Mouse (Mus musculus): ENCODE data around the gene Fto. TPM values are rescaled to one million over a fixed set of nuclear protein-coding genes. Genes with fewer than 3 reads are reported as not detected.

Gene Fto
- polyA plus RNA-seq, 1 experiment from 2014 or later = 81.7 TPM

- no peaks in the 10 kb centered on the region for H3K36me3 ChIP-seq
- H3K4me1 ChIP-seq = peaks cover 39% of the 10 kb centered on the region
- WGBS = 78% methylated on average over 3 of the region's 3 CpGs
- H3K27me3 ChIP-seq (ENCODE audit: insufficient read depth, poor library complexity, severe bottlenecking) = no peaks in the 10 kb centered on the region
- DNase-seq (ENCODE audit: low spot score) = no peak
- H3K9me3 ChIP-seq = no peaks in the 10 kb centered on the region
- no peak overlapping the region for H3K27ac ChIP-seq
- H3K4me3 ChIP-seq = no peak overlapping the region
Measured at GRCm38 (mm10) chr8:91352598-91352997, 39.3 kb downstream of the Fto start.

GRCm38 (mm10) chr8:91353062-91353461 is 39.7 kb downstream of the Fto start:
- Histone ChIP-seq H3K27ac (no peak overlapping the region), H3K9me3 (no peaks in the 10 kb centered on the region), H3K4me1 (peaks cover 37% of the 10 kb centered on the region), H3K4me3 (no peak overlapping the region), H3K36me3 (no peaks in the 10 kb centered on the region), H3K27me3 (ENCODE audit: insufficient read depth, poor library complexity, severe bottlenecking) (no peaks in the 10 kb centered on the region)
- no peak for DNase-seq (ENCODE audit: low spot score)
- whole genome bisulfite sequencing = 53% methylated on average over 5 of the region's 5 CpGs

GRCm38 (mm10) chr8:91353907-91354306 is 40.6 kb downstream of the Fto start:
- no peaks in the 10 kb centered on the region for H3K27me3 ChIP-seq (ENCODE audit: insufficient read depth, poor library complexity, severe bottlenecking)
- H3K27ac ChIP-seq = no peak overlapping the region
- 84% methylated on average over 4 of the region's 4 CpGs for WGBS
- peaks cover 39% of the 10 kb centered on the region for H3K4me1 ChIP-seq
- H3K9me3 ChIP-seq = no peaks in the 10 kb centered on the region
- no peaks in the 10 kb centered on the region for H3K36me3 ChIP-seq
- no peak overlapping the region for H3K4me3 ChIP-seq
- DNase-seq (ENCODE audit: low spot score) = no peak

- 63% methylated on average over 10 of the region's 10 CpGs for WGBS
- Histone ChIP-seq H3K4me3 (no peak overlapping the region), H3K4me1 (peaks cover 32% of the 10 kb centered on the region), H3K27ac (no peak overlapping the region), H3K9me3 (no peaks in the 10 kb centered on the region), H3K36me3 (no peaks in the 10 kb centered on the region), H3K27me3 (ENCODE audit: insufficient read depth, poor library complexity, severe bottlenecking) (no peaks in the 10 kb centered on the region)
- DNase-seq (ENCODE audit: low spot score) = no peak
Measured at GRCm38 (mm10) chr8:91355301-91355905, 42.1 kb downstream of the Fto start.

- H3K36me3 ChIP-seq = no peaks in the 10 kb centered on the region
- peaks cover 28% of the 10 kb centered on the region for H3K4me1 ChIP-seq
- no peaks in the 10 kb centered on the region for H3K9me3 ChIP-seq
- peak; percentile 31 for DNase-seq (ENCODE audit: low spot score)
- WGBS = 92% methylated on average over 11 of the region's 11 CpGs
- no peak overlapping the region for H3K27ac ChIP-seq
- no peaks in the 10 kb centered on the region for H3K27me3 ChIP-seq (ENCODE audit: insufficient read depth, poor library complexity, severe bottlenecking)
- no peak overlapping the region for H3K4me3 ChIP-seq
Measured at GRCm38 (mm10) chr8:91355956-91356699, 42.8 kb downstream of the Fto start.

- Histone ChIP-seq H3K36me3 (no peaks in the 10 kb centered on the region), H3K9me3 (no peaks in the 10 kb centered on the region), H3K27me3 (ENCODE audit: insufficient read depth, poor library complexity, severe bottlenecking) (no peaks in the 10 kb centered on the region), H3K4me3 (no peak overlapping the region), H3K4me1 (peaks cover 28% of the 10 kb centered on the region), H3K27ac (no peak overlapping the region)
- no peak for DNase-seq (ENCODE audit: low spot score)
- WGBS = 94% methylated on average over 4 of the region's 4 CpGs
Measured at GRCm38 (mm10) chr8:91357493-91358014, 44.2 kb downstream of the Fto start.

- WGBS = 76% methylated on average over 5 of the region's 5 CpGs
Measured at GRCm38 (mm10) chr8:91358016-91358415, 44.7 kb downstream of the Fto start.

GRCm38 (mm10) chr8:91359511-91359910 is 46.2 kb downstream of the Fto start:
- Histone ChIP-seq H3K36me3 (no peaks in the 10 kb centered on the region), H3K4me1 (peaks cover 35% of the 10 kb centered on the region), H3K4me3 (no peak overlapping the region), H3K9me3 (no peaks in the 10 kb centered on the region), H3K27me3 (ENCODE audit: insufficient read depth, poor library complexity, severe bottlenecking) (no peaks in the 10 kb centered on the region), H3K27ac (no peak overlapping the region)
- DNase-seq (ENCODE audit: low spot score) = no peak
- WGBS = 85% methylated on average over 9 of the region's 9 CpGs

More at GRCm38 (mm10) chr8:91358016-91358415, 44.7 kb downstream of the Fto start:
- H3K27me3 ChIP-seq (ENCODE audit: insufficient read depth, poor library complexity, severe bottlenecking) = no peaks in the 10 kb centered on the region
- no peak for DNase-seq (ENCODE audit: low spot score)
- H3K36me3 ChIP-seq = no peaks in the 10 kb centered on the region
- no peak overlapping the region for H3K4me3 ChIP-seq
- no peak overlapping the region for H3K27ac ChIP-seq
- peaks cover 28% of the 10 kb centered on the region for H3K4me1 ChIP-seq
- no peaks in the 10 kb centered on the region for H3K9me3 ChIP-seq

GRCm38 (mm10) chr8:91360644-91361357 is 47.5 kb downstream of the Fto start:
- H3K4me1 ChIP-seq = peaks cover 37% of the 10 kb centered on the region
- 94% methylated on average over 10 of the region's 10 CpGs for WGBS

GRCm38 (mm10) chr8:91363272-91363860 is 50.0 kb downstream of the Fto start:
- 0 out of 2 replicates have a peak, but pooled peaks cover 5% of the 10 kb centered on the region for H3K36me3 ChIP-seq
- WGBS = 85% methylated on average over 10 of the region's 10 CpGs
- H3K4me3 ChIP-seq = no peak overlapping the region
- H3K27ac ChIP-seq = no peak overlapping the region
- H3K9me3 ChIP-seq = no peaks in the 10 kb centered on the region
- H3K4me1 ChIP-seq = peaks cover 33% of the 10 kb centered on the region
- peak; percentile 68 for DNase-seq (ENCODE audit: low spot score)
- no peaks in the 10 kb centered on the region for H3K27me3 ChIP-seq (ENCODE audit: insufficient read depth, poor library complexity, severe bottlenecking)

More at GRCm38 (mm10) chr8:91360644-91361357, 47.5 kb downstream of the Fto start:
- peak; percentile 48 for DNase-seq (ENCODE audit: low spot score)
- H3K4me3 ChIP-seq = no peak overlapping the region
- H3K27me3 ChIP-seq (ENCODE audit: insufficient read depth, poor library complexity, severe bottlenecking) = no peaks in the 10 kb centered on the region
- H3K9me3 ChIP-seq = no peaks in the 10 kb centered on the region
- no peak overlapping the region for H3K27ac ChIP-seq
- H3K36me3 ChIP-seq = no peaks in the 10 kb centered on the region

GRCm38 (mm10) chr8:91364216-91364615 is 50.9 kb downstream of the Fto start:
- Histone ChIP-seq H3K4me3 (no peak overlapping the region), H3K9me3 (no peaks in the 10 kb centered on the region), H3K36me3 (0 out of 2 replicates have a peak, but pooled peaks cover 5% of the 10 kb centered on the region), H3K27me3 (ENCODE audit: insufficient read depth, poor library complexity, severe bottlenecking) (no peaks in the 10 kb centered on the region), H3K4me1 (peaks cover 31% of the 10 kb centered on the region), H3K27ac (peak overlapping the region; percentile 44; the same call in 1 of the 2 replicates)
- DNase-seq (ENCODE audit: low spot score) = peak; percentile 61
- WGBS = 63% methylated on average over 6 of the region's 6 CpGs

GRCm38 (mm10) chr8:91365804-91366203 is 52.5 kb downstream of the Fto start:
- Histone ChIP-seq H3K9me3 (no peaks in the 10 kb centered on the region), H3K4me1 (peaks cover 39% of the 10 kb centered on the region), H3K4me3 (no peak overlapping the region), H3K27ac (no peak overlapping the region), H3K27me3 (ENCODE audit: insufficient read depth, poor library complexity, severe bottlenecking) (no peaks in the 10 kb centered on the region), H3K36me3 (0 out of 2 replicates have a peak, but pooled peaks cover 5% of the 10 kb centered on the region)
- DNase-seq (ENCODE audit: low spot score) = no peak

Data from heart, embryonic 10.5 days (tissue).